Comparison of ENCODE assay signal across 9 mouse cellular contexts in the genomic region with DNA sequence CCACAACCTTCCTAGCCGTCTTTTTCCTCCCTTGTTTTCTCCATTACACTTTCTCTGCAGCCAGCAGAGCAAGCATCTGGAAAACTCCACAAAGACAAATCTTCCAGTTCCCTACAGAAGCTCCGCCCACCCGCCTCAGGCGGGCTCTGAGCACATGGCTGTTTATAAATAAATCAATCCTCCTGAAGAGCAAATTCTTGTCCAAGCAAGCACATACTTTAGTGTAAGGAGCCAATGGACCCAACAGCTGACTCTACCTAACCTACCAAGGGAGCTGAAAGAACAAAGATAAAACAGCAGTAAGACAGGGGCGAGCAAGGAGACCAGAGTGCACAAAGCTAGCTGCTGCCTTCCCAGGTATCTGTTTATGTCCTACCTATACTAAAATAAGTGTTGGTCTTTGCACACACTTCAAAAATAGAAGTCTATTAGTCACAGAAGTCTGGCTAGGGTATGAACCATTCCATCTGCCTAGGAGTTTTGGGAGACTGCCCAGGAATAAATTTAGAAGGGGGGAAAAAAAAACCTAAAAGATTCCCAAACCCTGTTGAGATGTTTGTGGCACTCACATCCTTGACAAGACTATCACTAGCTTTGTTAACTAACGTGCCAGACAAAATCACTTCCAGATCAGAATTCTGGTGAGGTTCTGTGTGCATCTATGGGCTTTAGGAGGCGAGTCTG. TPM values are rescaled to one million over a fixed set of nuclear protein-coding genes. Genes with fewer than 3 reads are reported as not detected.
DNase-seq lines count a peak whose midpoint lies in the region; ATAC-seq lines count a peak whose summit lies in the region.
"Had no signal": no experiment of that assay in that cellular context is flagged by ENCODE, and none has a peak within 500 bp of the region (broad histone marks: within the 10 kb centered on the region; RNA-seq: fewer than 3 reads in every experiment).

No protein-coding gene starts in this region.

- H3K27ac ChIP-seq in heart, embryonic 11.5 days (ENCODE audit: low read depth, low read length) = no peak overlapping the region
- no peak overlapping the region for H3K27ac ChIP-seq in midbrain, embryonic 14.5 days (replicated peaks; ENCODE audit: low read depth, low read length)

- peaks cover 10% of the 10 kb centered on the region for H3K4me1 ChIP-seq in heart, embryonic 11.5 days (ENCODE audit: control insufficient read depth, insufficient read depth, low read length)
- H3K4me1 ChIP-seq in midbrain, embryonic 14.5 days (ENCODE audit: control insufficient read depth, insufficient read depth, low read length) = no peaks in the 10 kb centered on the region

- peak; percentile 89 for DNase-seq in heart, adult 11 months
- peak; percentile 34 for DNase-seq in gastrocnemius, postnatal 10 days
- DNase-seq in kidney, postnatal 10 days = peak; percentile 65
- peak; percentile 29 for DNase-seq in lung, postnatal 36 days
- no peak for DNase-seq in thymus, adult 18-20 months
- DNase-seq in MN1 (ENCODE audit: low spot score) = no peak
- DNase-seq in midbrain, embryonic 14.5 days = no peak

- no peak overlapping the region for H3K4me3 ChIP-seq in heart, embryonic 11.5 days (ENCODE audit: low read depth, low read length)
- no peak overlapping the region for H3K4me3 ChIP-seq in midbrain, embryonic 14.5 days (replicated peaks; ENCODE audit: low read depth, low read length)

- no peaks in the 10 kb centered on the region for H3K9me3 ChIP-seq in heart, embryonic 11.5 days (replicated peaks; ENCODE audit: control insufficient read depth, low read length)
- no peaks in the 10 kb centered on the region for H3K9me3 ChIP-seq in midbrain, embryonic 14.5 days (ENCODE audit: control insufficient read depth, low read length)
- H3K9me3 ChIP-seq: G1E had no signal

- H3K4me2 ChIP-seq in heart, embryonic 11.5 days = no peak overlapping the region
- no peak overlapping the region for H3K4me2 ChIP-seq in midbrain, embryonic 14.5 days (ENCODE audit: low read length)

- H3K9ac ChIP-seq in heart, embryonic 11.5 days (ENCODE audit: low read depth, low read length) = no peak overlapping the region
- no peak overlapping the region for H3K9ac ChIP-seq in midbrain, embryonic 14.5 days (replicated peaks; ENCODE audit: low read length)

- no peaks in the 10 kb centered on the region for H3K36me3 ChIP-seq in heart, embryonic 11.5 days (ENCODE audit: control insufficient read depth, insufficient read depth, low read length)
- H3K36me3 ChIP-seq in midbrain, embryonic 14.5 days (ENCODE audit: control insufficient read depth, insufficient read depth, low read length) = peaks cover 12% of the 10 kb centered on the region; the same call in 1 of the 2 replicates

- no peak for ATAC-seq in heart, embryonic 11.5 days (replicated peaks; ENCODE audit: insufficient number of reproducible peaks, low FRiP score, low TSS enrichment)
- no peak for ATAC-seq in midbrain, embryonic 14.5 days (ENCODE audit: low FRiP score, low TSS enrichment)

- WGBS in heart, embryonic 11.5 days (ENCODE audit: insufficient replicate concordance) = 71% methylated on average over 7 of the region's 7 CpGs
- WGBS in midbrain, embryonic 14.5 days = 87% methylated on average over 7 of the region's 7 CpGs

- H3K27me3 ChIP-seq in heart, embryonic 11.5 days (ENCODE audit: control insufficient read depth, insufficient read depth, low read length) = no peaks in the 10 kb centered on the region
- H3K27me3 ChIP-seq in midbrain, embryonic 14.5 days (ENCODE audit: control insufficient read depth, insufficient read depth, low read length) = no peaks in the 10 kb centered on the region

RNA-seq across cellular contexts. Expression of gene Slc35d1, which starts 36.2 kb away (rescaled TPM):
- 8.8 and 11.1 TPM in 2 replicates for polyA plus RNA-seq in heart, embryonic 11.5 days (2014; fragmentation: Nextera tagmentation; extraction: Ambion mirVana)
- 1 to 10 TPM; 4.8 to 5.5 TPM for total RNA-seq in gastrocnemius, postnatal 10 days (2021)
- polyA plus RNA-seq in midbrain, embryonic 14.5 days (2014; fragmentation: Nextera tagmentation; extraction: Ambion mirVana) = 4.3 and 6.1 TPM in 2 replicates

Comparison
In these comparisons a context has a peak if more than half of its experiments do, and no peak if none do; other contexts are left out.
1. DNase-seq: peak in heart, adult 11 months (single experiment), gastrocnemius, postnatal 10 days (single experiment), kidney, postnatal 10 days (single experiment) and lung, postnatal 36 days (single experiment); none in thymus, adult 18-20 months (0 of 2), MN1 (single experiment) and midbrain, embryonic 14.5 days (single experiment).